Mouse (Mus musculus) liver (tissue): ENCODE results near the gene Mt1.
A peak's percentile ranks its signal among the peaks of the same experiment; 100 is the strongest.

Experiments
- DNase-seq: peaks from one replicate; pipeline ENCODE4 v3.0.0-alpha.2; 2020; ENCODE audit warnings: mixed read lengths

Mt1 gene

DNA sequence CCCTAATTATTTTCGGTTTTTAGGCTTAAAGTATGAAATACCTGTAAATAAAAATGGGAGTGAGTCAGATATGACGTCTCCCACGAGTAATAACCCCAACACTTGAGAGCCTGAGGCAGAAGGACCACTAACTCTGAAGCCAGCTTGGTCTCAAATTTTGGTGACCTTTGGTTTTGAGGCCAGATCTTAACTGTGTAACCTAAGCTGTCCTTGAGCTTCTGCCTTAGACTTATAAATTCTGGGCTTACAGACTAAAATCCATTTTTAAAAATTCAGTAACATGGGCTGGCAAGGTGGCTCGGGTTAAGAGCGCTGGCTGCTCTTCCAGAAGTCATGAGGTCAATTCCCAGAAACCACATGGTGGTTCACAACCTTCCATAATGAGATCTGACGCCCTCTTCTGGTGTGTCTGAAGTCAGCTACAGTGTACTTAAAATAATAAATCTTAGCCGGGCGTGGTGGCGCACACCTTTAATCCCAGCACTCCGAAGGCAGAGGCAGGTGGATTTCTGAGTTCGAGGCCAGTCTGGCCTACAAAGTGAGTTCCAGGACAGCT lies 5.0 kb upstream of the Mt1 start:
- DNase-seq = peak; percentile 42

- no peak for DNase-seq
These were observed 4.2 kb upstream of the Mt1 start for GRCm38 (mm10) chr8:94174619-94175213.

- no peak for DNase-seq
These were observed 1.0 kb upstream of the Mt1 start for GRCm38 (mm10) chr8:94177716-94178390.

DNA sequence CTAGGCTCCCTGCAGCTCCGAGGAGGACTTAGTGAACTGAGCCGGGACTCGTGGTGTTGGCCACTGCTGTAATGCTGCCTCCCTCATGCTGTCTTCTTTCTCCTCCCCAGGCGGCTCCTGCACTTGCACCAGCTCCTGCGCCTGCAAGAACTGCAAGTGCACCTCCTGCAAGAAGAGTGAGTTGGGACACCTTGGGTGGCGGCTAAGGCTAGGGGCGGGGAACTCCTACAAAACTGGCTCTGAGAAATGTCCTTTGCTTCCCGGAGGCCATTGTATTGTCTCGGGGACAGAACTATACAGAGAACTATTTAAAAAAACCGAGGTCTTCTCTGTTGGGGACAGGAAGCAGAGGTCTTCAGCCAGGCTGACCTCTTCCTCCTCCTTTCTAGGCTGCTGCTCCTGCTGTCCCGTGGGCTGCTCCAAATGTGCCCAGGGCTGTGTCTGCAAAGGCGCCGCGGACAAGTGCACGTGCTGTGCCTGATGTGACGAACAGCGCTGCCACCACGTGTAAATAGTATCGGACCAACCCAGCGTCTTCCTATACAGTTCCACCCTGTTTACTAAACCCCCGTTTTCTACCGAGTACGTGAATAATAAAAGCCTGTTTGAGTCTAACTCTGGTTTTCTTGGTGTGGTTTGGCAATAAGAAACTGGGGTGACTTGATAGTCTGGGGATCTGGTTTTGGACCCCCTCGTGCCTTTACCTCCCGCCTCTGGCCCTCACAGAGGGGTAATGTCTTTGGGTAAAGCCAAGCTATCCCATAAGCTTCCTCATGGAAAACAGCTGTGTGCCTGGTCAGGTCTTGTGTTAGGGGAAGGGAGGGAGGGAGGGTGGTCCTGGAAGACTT lies 1.1 kb downstream of the Mt1 start:
- DNase-seq = peak; percentile 71

- no peak for DNase-seq
These were observed 1.7 kb downstream of the Mt1 start for GRCm38 (mm10) chr8:94180561-94180908.

DNA sequence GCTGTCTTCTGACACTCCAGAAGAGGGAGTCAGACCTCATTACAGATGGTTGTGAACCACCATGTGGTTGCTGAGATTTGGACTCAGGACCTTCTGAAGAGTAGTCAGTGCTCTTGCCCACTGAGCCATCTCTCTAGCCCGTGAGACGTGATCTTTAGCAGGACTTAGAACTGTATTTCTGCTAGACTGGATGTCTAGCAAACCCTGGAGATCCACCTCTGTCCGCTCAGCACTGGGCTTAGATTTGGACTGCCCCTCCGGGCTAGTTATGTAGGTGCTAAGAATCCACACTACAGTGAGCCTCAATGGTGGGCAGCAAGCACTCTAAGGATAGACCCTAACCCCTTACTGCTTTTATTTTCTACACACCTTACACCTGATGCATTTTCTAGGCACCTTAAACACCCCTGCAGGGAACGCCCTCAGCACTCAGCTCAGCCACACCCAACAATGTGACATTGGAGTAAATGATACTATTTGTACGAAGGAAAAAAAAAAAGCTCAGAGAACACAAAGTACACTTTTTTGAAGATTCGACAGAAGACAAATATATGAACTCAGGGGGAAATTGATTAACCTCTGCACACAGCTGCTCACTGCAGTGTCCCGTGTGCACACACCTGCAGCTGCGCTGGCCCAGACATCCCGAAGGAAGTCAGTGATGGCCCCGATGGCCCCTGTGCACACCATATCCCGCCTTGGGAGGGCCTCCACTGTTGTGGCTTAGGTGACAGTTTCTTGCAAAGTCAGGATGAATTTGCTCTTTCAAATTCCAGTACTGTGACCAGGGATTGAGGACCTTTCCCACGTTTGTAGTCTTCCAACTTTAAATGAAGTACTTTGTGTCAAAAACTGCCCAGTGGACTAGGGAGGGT lies 3.4 kb downstream of the Mt1 start:
- peak; percentile 53 for DNase-seq

- peak; percentile 97 for DNase-seq
These were observed 4.2 kb downstream of the Mt1 start for GRCm38 (mm10) chr8:94183117-94183516.

DNA sequence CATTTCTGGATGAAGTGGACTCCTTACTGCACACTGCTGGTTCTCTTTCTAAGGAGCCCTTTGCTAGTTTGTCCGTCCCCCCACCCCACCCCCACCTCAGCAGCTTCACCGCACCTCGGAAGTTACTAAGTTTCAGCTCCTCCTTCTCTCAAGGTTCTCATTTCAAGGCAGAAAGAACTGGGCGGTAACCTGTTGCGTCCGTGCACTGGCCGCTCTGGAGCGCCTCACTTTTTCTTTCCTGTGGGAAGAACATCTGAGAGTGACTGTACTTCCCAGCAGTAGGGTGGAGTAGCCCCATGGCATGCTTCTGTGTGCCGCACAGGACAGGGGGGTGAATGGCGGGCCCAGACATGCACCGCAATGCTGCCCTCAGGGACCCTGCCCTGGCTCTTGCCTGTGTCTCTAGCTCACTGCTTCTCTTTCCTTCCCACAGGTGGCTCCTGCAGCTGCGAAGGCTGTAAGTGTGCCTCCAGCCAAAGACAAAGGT lies 5.5 kb downstream of the Mt1 start:
- peak; percentile 29 for DNase-seq

GRCm38 (mm10) chr8:94185791-94186190 lies 6.9 kb downstream of the Mt1 start:
- DNase-seq = no peak

DNA sequence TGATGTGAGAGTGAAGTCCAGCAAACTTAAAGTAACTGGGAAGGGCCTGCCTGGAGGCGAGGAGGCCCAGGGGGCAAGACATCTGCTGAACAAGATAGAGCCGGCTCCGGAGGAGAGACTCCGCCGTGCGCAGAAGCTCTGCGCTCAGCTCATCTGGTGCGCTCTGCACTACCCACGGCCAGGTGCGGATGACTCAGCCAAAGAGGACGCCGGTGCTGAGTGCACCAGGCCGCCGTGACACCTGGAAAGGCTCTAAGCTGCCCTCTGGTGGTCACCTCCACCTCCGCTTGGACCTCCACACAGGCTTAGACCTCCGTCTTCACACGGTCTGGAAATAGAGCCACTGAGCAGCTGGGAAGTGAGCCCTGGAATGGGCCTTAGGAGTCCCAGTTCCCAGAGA lies 7.7 kb downstream of the Mt1 start:
- DNase-seq = peak; percentile 94

- no peak for DNase-seq
These were observed 8.6 kb downstream of the Mt1 start for GRCm38 (mm10) chr8:94187290-94188002.

DNA sequence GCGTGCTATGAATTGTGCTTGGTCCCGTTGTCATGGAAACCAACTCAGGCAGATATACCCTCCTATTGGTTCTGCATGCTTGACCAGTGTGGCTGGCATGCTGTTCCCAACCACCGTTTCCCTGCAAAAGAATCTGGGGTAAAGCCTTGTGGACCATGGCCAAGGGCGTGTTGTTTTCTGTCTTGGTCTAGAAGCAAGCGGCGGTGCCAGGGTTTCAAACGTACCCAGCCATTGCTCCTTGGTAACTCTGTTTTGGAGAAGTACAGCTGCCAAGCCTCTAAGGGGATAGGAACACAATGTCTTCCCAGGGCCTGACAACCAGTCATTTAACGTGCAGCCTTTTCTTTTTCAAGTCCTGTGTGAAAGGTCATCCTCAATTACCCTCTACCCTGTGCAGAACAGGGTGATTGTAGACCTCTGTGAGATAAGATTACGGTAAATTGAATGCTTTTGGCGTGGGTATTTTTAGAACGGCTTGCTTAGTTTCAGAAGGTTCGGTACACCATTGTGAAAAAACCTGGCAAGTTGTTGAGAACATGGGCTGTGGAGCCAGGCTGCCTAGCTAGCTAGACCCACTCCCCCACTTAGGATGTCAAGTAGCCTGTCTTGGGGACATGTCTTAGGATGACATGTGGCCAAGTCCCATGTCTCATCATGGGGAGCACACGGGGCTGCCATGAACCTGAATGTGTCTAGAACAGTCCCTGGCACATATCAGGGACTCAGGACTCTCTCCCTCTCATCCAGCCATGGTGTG lies 10.6 kb downstream of the Mt1 start:
- DNase-seq = no peak

GRCm38 (mm10) chr8:94191101-94191691 lies 12.3 kb downstream of the Mt1 start:
- peak; percentile 90 for DNase-seq

- DNase-seq = no peak
These were observed 14.0 kb downstream of the Mt1 start for GRCm38 (mm10) chr8:94192926-94193325.

DNA sequence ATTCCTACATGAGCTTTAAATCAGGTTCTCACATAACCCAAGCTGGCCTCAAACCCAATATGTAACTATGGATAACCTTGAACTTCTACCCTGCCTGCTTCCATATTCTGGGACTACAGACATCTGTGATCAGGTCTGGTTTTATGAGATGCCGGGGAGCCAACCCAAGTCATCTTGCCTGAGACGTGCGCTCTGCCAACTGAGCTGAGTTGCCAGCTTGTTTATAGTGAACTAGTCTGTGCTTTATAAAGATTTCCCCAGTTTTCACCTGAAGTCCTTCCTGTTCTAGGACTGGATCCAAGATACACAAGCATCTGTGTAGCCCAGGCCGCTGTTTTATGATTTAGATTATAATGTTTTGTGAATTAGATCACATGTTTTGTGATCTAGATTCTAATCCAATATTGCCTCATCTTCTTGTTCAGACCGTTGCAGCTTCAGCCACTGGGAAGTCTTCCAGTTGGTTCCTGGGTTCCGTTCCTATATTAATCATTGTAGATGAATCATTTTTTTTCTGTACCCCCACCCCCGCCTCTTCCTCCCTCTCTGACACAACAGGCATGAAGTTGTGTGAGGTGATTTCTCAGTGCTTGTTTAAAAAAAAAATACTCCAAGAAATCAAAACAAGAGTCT lies 15.8 kb downstream of the Mt1 start:
- DNase-seq = no peak

DNA sequence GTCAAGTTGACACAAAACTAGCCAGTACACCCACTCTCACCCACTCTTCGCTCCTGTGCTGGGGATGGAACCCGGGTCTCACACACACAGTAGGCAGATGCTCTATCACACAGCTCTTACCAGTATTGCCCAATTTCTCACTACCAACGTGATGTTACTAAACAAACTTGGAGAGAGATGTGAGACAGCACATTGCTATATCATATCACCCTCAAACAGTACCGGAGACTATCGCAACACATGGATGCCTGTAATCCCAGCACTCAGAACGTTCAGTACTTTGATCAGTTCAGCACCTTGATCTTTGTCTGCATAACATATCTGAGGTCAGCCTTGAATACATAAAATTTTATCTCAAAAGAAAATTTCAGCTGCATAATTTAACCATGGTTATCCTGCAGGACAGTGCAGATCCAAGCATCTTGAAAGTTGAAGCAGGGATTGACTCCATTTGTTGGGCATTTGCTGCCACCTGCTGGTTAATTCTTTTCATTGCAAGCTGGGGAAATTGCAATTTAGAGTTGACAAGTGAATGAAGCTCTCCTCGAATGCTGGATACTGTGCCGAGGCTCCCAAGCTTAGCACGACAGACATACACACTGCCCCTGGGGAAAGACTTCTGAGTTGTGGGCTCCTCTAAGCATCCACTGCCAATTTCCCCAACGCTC lies 20.5 kb downstream of the Mt1 start:
- peak; percentile 71 for DNase-seq

- DNase-seq = no peak
These were observed 25.2 kb downstream of the Mt1 start for GRCm38 (mm10) chr8:94204043-94204442.

GRCm38 (mm10) chr8:94205736-94206135 lies 26.9 kb downstream of the Mt1 start:
- DNase-seq = peak; percentile 83

GRCm38 (mm10) chr8:94206256-94206655 lies 27.4 kb downstream of the Mt1 start:
- DNase-seq = no peak

DNA sequence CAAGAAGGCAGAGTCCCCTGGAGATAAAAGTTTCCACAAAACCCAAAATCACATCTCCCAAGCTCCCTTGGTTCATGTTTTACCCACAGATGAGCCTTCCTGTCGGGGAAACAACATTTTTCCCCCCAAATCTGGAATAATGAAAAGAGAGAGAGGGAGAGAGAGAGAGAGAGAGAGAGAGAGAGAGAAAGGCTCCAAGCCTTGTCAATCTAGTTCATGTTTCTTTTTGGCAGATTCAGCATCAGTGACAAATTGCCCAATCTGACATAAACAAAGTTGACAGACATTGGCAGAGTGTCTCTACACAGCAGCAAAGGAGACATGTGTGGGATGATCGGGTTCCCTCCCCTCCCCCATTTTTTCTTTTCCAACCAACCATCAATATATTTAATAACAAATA lies 28.6 kb downstream of the Mt1 start:
- DNase-seq = no peak
